Mouse (Mus musculus) liver, embryonic 13.5 days (tissue): ENCODE measurements at regions not wholly inside any gene's neighbourhood (a gene's known extent, or its start where the extent isn't known, plus 50 kb on each side); places are given as distances from the start of the nearest gene placed in this dataset.

Experiments used
- ATAC-seq: fragments of 200-750 bp; cut with Nextera tagmentation; 2 replicates; pipeline ENCODE4 v1.8.0; 2017; ENCODE audit warnings: low read depth, mild to moderate bottlenecking, moderate number of reproducible peaks, moderate library complexity
- DNase-seq: peaks from one replicate; pipeline ENCODE4 v3.0.0; 2022
- H3K27ac ChIP-seq: fragments of 300-500 bp; sonication (generic); 2 replicates; pipeline ENCODE4 v1.5.1; 2015; ENCODE audit warnings: moderate library complexity, mild to moderate bottlenecking, inconsistent platforms
- H3K27me3 ChIP-seq: fragments of 300-500 bp; sonication (generic); 2 replicates; pipeline ENCODE4 v1.6.1; 2015; ENCODE audit warnings: mild to moderate bottlenecking, inconsistent platforms
- H3K36me3 ChIP-seq: fragments of 300-500 bp; sonication (generic); 2 replicates; pipeline ENCODE4 v1.6.1; 2015; ENCODE audit warnings: mild to moderate bottlenecking, inconsistent platforms
- H3K4me1 ChIP-seq: fragments of 300-500 bp; sonication (generic); replicated peaks from 2 replicates; pipeline ENCODE4 v1.6.1; 2015; ENCODE audit warnings: inconsistent platforms
- H3K4me2 ChIP-seq: fragments of 300-500 bp; sonication (generic); 2 replicates; pipeline ENCODE4 v1.6.1; 2015; ENCODE audit warnings: inconsistent platforms, mild to moderate bottlenecking, moderate library complexity
- H3K4me3 ChIP-seq: fragments of 300-500 bp; sonication (generic); replicated peaks from 2 replicates; pipeline ENCODE4 v1.5.1; 2015; ENCODE audit warnings: mild to moderate bottlenecking, inconsistent platforms
- H3K9ac ChIP-seq: fragments of 300-500 bp; sonication (generic); 2 replicates; pipeline ENCODE4 v1.6.1; 2015; ENCODE audit warnings: mild to moderate bottlenecking, inconsistent platforms
- H3K9me3 ChIP-seq: fragments of 300-500 bp; sonication (generic); replicated peaks from 2 replicates; pipeline ENCODE4 v1.6.1; 2016; ENCODE audit warnings: inconsistent platforms
- WGBS: fragments of 180-500 bp; shearing (Covaris S2); methylation state at CpG from one replicate; pipeline ENCODE4 v1.1.7; 2015; ENCODE audit not compliant: insufficient replicate concordance; 5-methylcytosine and 5-hydroxymethylcytosine counted together

- ATAC-seq (no peak), DNase-seq (no peak)
- no peak overlapping the region for H3K9ac ChIP-seq
- H3K27ac ChIP-seq = no peak overlapping the region
- H3K36me3 ChIP-seq = no peaks in the 10 kb centered on the region
- peaks cover 11% of the 10 kb centered on the region for H3K4me1 ChIP-seq
- WGBS = 41% methylated on average over 4 of the region's 4 CpGs
- peak overlapping the region; percentile 37; the same call in 1 of the 2 replicates for H3K4me2 ChIP-seq
- H3K4me3 ChIP-seq = no peak overlapping the region
- no peaks in the 10 kb centered on the region for H3K9me3 ChIP-seq
- 0 out of 2 replicates have a peak, but pooled peaks cover 7% of the 10 kb centered on the region for H3K27me3 ChIP-seq
Observed at GRCm38 (mm10) chr13:30085446-30085845, 50.8 kb upstream of the Mboat1 start.

GRCm38 (mm10) chr13:30085005-30085404 is 51.3 kb upstream of the Mboat1 start:
- ATAC-seq (peak; percentile 76), DNase-seq (peak; percentile 85)
- 0 out of 2 replicates have a peak, but pooled peaks cover 7% of the 10 kb centered on the region for H3K27me3 ChIP-seq
- peaks cover 11% of the 10 kb centered on the region for H3K4me1 ChIP-seq
- 1% methylated on average over 10 of the region's 10 CpGs for WGBS
- no peak overlapping the region for H3K4me3 ChIP-seq
- H3K9me3 ChIP-seq = no peaks in the 10 kb centered on the region
- H3K27ac ChIP-seq = no peak overlapping the region
- peak overlapping the region; percentile 37 for H3K4me2 ChIP-seq
- no peak overlapping the region for H3K9ac ChIP-seq
- H3K36me3 ChIP-seq = no peaks in the 10 kb centered on the region

- H3K4me2 ChIP-seq = peak overlapping the region; percentile 62
- 28% methylated on average over 5 of the region's 5 CpGs for WGBS
- peak overlapping the region; percentile 88 for H3K27ac ChIP-seq
- no peaks in the 10 kb centered on the region for H3K36me3 ChIP-seq
- 0 out of 2 replicates have a peak, but pooled peaks cover 7% of the 10 kb centered on the region for H3K27me3 ChIP-seq
- peak overlapping the region; percentile 53 for H3K9ac ChIP-seq
- no peaks in the 10 kb centered on the region for H3K9me3 ChIP-seq
- H3K4me1 ChIP-seq = peaks cover 11% of the 10 kb centered on the region
- peak overlapping the region; percentile 19 for H3K4me3 ChIP-seq
- ATAC-seq (peak; percentile 28), DNase-seq (peak; percentile 3)
Observed at GRCm38 (mm10) chr13:30084386-30084785, 51.9 kb upstream of the Mboat1 start.

GRCm38 (mm10) chr13:30083949-30084348 is 52.3 kb upstream of the Mboat1 start:
- H3K4me2 ChIP-seq = peak overlapping the region; percentile 62
- H3K36me3 ChIP-seq = no peaks in the 10 kb centered on the region
- H3K27ac ChIP-seq = peak overlapping the region; percentile 88
- no peaks in the 10 kb centered on the region for H3K9me3 ChIP-seq
- DNase-seq (peak; percentile 64), ATAC-seq (peak; percentile 96)
- H3K9ac ChIP-seq = peak overlapping the region; percentile 53
- H3K4me3 ChIP-seq = peak overlapping the region; percentile 19
- 0 out of 2 replicates have a peak, but pooled peaks cover 7% of the 10 kb centered on the region for H3K27me3 ChIP-seq
- 21% methylated on average over 6 of the region's 6 CpGs for WGBS
- peaks cover 11% of the 10 kb centered on the region for H3K4me1 ChIP-seq

GRCm38 (mm10) chr13:30082761-30083160 is 53.5 kb upstream of the Mboat1 start:
- no peak overlapping the region for H3K27ac ChIP-seq

GRCm38 (mm10) chr13:30080705-30081474 is 55.4 kb upstream of the Mboat1 start:
- no peaks in the 10 kb centered on the region for H3K36me3 ChIP-seq
- no peak overlapping the region for H3K9ac ChIP-seq
- H3K27ac ChIP-seq = no peak overlapping the region
- no peaks in the 10 kb centered on the region for H3K9me3 ChIP-seq
- H3K27me3 ChIP-seq = 0 out of 2 replicates have a peak, but pooled peaks cover 7% of the 10 kb centered on the region
- DNase-seq = no peak
- WGBS = 70% methylated on average over 15 of the region's 15 CpGs
- no peak overlapping the region for H3K4me3 ChIP-seq
- H3K4me2 ChIP-seq = no peak overlapping the region
- no peak for ATAC-seq
- H3K4me1 ChIP-seq = peaks cover 11% of the 10 kb centered on the region

More at GRCm38 (mm10) chr13:30082761-30083160, 53.5 kb upstream of the Mboat1 start:
- Histone ChIP-seq H3K4me2 (no peak overlapping the region), H3K4me3 (no peak overlapping the region), H3K4me1 (peaks cover 11% of the 10 kb centered on the region), H3K27me3 (0 out of 2 replicates have a peak, but pooled peaks cover 7% of the 10 kb centered on the region), H3K9me3 (no peaks in the 10 kb centered on the region), H3K9ac (no peak overlapping the region), H3K36me3 (no peaks in the 10 kb centered on the region)
- ATAC-seq (no peak), DNase-seq (no peak)
- WGBS = 81% methylated on average over 2 of the region's 2 CpGs

- H3K9ac ChIP-seq = no peak overlapping the region
- WGBS = 79% methylated on average over 2 of the region's 2 CpGs
- no peak overlapping the region for H3K4me2 ChIP-seq
- no peaks in the 10 kb centered on the region for H3K4me1 ChIP-seq
- no peaks in the 10 kb centered on the region for H3K36me3 ChIP-seq
- DNase-seq (no peak), ATAC-seq (no peak)
- H3K27me3 ChIP-seq = no peaks in the 10 kb centered on the region
- H3K9me3 ChIP-seq = no peaks in the 10 kb centered on the region
- no peak overlapping the region for H3K4me3 ChIP-seq
- no peak overlapping the region for H3K27ac ChIP-seq
Observed at GRCm38 (mm10) chr13:30074517-30075064, 61.7 kb upstream of the Mboat1 start.

GRCm38 (mm10) chr13:30074069-30074468 is 62.2 kb upstream of the Mboat1 start:
- WGBS = 68% methylated on average over 3 of the region's 3 CpGs
- no peaks in the 10 kb centered on the region for H3K9me3 ChIP-seq
- H3K4me1 ChIP-seq = no peaks in the 10 kb centered on the region
- ATAC-seq = no peak
- no peaks in the 10 kb centered on the region for H3K27me3 ChIP-seq
- no peak overlapping the region for H3K9ac ChIP-seq
- H3K36me3 ChIP-seq = no peaks in the 10 kb centered on the region
- no peak for DNase-seq
- H3K27ac ChIP-seq = no peak overlapping the region
- H3K4me3 ChIP-seq = no peak overlapping the region
- H3K4me2 ChIP-seq = no peak overlapping the region

GRCm38 (mm10) chr13:30069397-30069796 is 66.9 kb upstream of the Mboat1 start:
- Histone ChIP-seq H3K4me3 (no peak overlapping the region), H3K9me3 (no peaks in the 10 kb centered on the region), H3K27ac (no peak overlapping the region), H3K27me3 (no peaks in the 10 kb centered on the region), H3K36me3 (no peaks in the 10 kb centered on the region), H3K4me2 (no peak overlapping the region), H3K9ac (no peak overlapping the region), H3K4me1 (no peaks in the 10 kb centered on the region)
- WGBS = 41% methylated on average over 2 of the region's 2 CpGs
- ATAC-seq (no peak), DNase-seq (no peak)

- DNase-seq (no peak), ATAC-seq (no peak)
- Histone ChIP-seq H3K9ac (no peak overlapping the region), H3K4me2 (no peak overlapping the region), H3K27me3 (no peaks in the 10 kb centered on the region), H3K27ac (no peak overlapping the region), H3K4me1 (no peaks in the 10 kb centered on the region), H3K4me3 (no peak overlapping the region), H3K36me3 (no peaks in the 10 kb centered on the region), H3K9me3 (no peaks in the 10 kb centered on the region)
- 65% methylated on average over 6 of the region's 6 CpGs for WGBS
Observed at GRCm38 (mm10) chr13:30067581-30068375, 68.5 kb upstream of the Mboat1 start.

- H3K9ac ChIP-seq = no peak overlapping the region
- DNase-seq (no peak), ATAC-seq (no peak)
- no peak overlapping the region for H3K4me3 ChIP-seq
- H3K36me3 ChIP-seq = no peaks in the 10 kb centered on the region
- no peaks in the 10 kb centered on the region for H3K9me3 ChIP-seq
- H3K27me3 ChIP-seq = no peaks in the 10 kb centered on the region
- no peak overlapping the region for H3K27ac ChIP-seq
- H3K4me1 ChIP-seq = no peaks in the 10 kb centered on the region
- H3K4me2 ChIP-seq = no peak overlapping the region
- 50% methylated on average over 8 of the region's 8 CpGs for WGBS
Observed at GRCm38 (mm10) chr13:30065520-30065919, 70.8 kb upstream of the Mboat1 start.
